Mouse (Mus musculus) brain, embryonic 14.5 days (tissue): ENCODE measurements at regions not wholly inside any gene's neighbourhood (a gene's known extent, or its start where the extent isn't known, plus 50 kb on each side); places are given as distances from the start of the nearest gene placed in this dataset.

Experiments
- CTCF ChIP-seq: fragments of 200-500 bp; IDR thresholded peaks from 2 replicates; pipeline ENCODE4 v1.5.1; 2012; ENCODE audit warnings: inconsistent platforms, mild to moderate bottlenecking, moderate library complexity, borderline replicate concordance; ENCODE audit not compliant: insufficient read depth, insufficient read length; ENCODE audit errors: extremely low read depth
- POLR2A ChIP-seq: fragments of 200-500 bp; IDR thresholded peaks from 2 replicates; pipeline ENCODE4 v1.6.1; 2012; ENCODE audit warnings: mild to moderate bottlenecking, inconsistent platforms, borderline replicate concordance; ENCODE audit not compliant: poor library complexity, insufficient read depth, insufficient read length, severe bottlenecking; ENCODE audit errors: extremely low read depth

GRCm38 (mm10) chr12:26546361-26546760 lies 77.4 kb downstream of the Cmpk2 start:
- no peak for TF ChIP-seq CTCF
- no peak for TF ChIP-seq POLR2A
